Mouse (Mus musculus) kidney, adult 8-10 months (tissue): ENCODE measurements around the gene Cdc42ep5.

Experiments used
- DNase-seq, 2 experiments: peaks; one replicate each; pipeline ENCODE4 v3.0.0; 2022

Cdc42ep5 gene

DNA sequence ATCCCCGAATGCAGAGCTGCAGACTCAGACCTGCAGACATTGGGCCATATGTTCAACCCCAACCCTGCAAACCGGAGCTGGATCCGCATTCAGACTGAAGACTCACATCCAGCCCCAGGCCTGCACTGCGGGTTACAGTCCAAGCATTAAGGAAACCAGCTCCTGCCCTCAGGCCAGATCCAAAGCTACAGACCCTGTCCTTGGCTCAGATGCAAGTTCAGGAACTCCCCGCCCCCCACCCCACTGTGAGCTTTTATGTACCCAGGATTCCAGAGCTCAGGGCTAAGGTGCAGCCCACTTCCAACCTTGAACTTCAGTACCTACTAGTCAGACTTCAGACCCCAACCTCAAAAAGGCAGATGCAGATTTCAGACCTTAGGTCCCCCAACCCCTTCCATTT lies 39.8 kb downstream of the Cdc42ep5 start:
- DNase-seq = no peak

DNA sequence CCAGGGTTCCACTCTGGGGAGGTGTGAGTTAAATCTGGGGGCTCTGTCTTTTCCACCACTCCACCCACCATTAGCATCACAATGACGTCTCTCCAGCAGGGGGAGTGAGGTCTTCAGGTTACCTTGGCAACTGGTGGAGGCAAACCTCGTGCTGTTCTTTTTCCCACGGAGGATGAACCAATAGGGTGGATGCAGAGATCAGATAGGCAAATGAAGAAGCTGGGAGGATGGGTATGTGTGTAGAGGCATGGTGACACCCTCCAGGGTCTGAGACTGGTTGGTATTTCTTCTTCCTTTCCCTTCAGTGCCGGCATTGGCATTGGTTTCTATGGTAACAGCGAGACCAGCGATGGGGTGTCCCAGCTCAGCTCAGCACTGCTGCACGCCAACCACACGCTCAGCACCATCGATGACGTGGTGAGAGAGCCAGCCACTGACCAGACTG lies 40.3 kb downstream of the Cdc42ep5 start:
- DNase-seq = no peak

DNA sequence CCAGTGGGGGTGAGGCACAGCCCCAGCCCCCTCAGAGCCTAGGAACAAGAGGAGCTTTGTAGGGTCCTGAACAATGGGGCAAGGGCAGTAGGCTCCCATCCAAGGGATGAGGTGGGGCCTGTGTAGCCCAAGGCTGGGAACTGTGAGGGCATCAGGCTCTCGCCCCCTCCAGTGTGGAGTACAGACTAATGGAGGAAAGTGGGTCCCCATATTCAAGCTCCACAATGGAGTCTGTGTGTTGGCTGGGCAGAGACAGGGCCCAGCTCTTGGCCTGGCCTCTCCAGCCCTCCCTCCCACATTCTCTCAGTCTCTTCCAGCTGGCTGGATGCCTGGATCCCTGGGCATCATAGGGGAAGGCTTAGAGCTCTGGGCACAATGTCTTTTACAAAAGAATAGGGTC lies 40.9 kb downstream of the Cdc42ep5 start:
- DNase-seq = no peak

DNA sequence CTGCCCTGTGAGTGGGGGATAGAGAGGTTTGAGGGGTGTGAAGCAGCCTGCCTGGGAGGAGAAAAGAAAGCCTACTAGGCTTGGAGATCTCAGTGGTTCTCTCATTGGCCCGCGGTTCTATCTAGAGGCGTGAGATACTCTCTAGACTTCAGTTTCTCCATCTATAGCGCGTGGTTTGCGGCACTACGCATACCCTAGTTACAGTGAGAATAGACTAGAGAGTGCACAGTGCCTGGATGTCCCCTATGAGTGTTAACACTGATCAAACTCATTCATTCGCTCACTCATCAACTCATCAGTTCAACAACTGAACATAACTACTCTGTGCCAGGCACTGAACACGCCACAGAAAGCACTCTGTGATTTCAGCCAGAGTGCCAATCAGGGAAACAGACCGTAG lies 41.9 kb downstream of the Cdc42ep5 start:
- DNase-seq = no peak

DNA sequence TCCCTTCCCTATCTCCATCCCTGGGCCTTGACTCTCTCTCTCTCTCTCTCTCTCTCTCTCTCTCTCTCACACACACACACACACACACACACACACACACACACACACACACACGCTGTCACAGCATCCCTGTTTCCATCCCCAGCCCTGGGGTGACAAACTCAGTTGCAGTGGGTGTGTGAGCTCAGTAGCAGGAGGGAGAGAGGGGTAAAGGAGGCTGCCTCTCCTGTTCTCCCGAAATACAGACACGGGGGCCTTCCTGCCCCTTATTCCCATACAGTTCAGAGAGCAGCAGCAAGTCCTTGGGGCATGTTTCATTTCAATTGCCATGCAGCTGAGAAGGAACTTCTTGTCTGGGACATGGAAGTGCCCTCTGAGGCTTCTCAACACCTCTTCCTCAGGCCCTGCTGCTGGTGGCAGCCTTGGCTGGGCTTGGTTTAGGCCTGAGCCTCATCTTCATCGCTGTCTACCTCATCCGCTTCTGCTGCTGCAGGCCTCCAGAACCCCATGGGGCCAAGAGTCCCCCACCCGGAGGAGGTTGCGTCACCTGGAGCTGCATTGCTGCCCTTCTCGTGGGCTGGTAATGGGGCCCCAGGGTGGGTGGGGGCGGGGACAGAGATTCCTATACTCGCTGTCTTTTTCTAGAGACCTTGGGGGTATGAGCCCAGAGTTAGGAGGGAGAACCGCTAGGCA lies 42.4 kb downstream of the Cdc42ep5 start:
- DNase-seq = no peak

DNA sequence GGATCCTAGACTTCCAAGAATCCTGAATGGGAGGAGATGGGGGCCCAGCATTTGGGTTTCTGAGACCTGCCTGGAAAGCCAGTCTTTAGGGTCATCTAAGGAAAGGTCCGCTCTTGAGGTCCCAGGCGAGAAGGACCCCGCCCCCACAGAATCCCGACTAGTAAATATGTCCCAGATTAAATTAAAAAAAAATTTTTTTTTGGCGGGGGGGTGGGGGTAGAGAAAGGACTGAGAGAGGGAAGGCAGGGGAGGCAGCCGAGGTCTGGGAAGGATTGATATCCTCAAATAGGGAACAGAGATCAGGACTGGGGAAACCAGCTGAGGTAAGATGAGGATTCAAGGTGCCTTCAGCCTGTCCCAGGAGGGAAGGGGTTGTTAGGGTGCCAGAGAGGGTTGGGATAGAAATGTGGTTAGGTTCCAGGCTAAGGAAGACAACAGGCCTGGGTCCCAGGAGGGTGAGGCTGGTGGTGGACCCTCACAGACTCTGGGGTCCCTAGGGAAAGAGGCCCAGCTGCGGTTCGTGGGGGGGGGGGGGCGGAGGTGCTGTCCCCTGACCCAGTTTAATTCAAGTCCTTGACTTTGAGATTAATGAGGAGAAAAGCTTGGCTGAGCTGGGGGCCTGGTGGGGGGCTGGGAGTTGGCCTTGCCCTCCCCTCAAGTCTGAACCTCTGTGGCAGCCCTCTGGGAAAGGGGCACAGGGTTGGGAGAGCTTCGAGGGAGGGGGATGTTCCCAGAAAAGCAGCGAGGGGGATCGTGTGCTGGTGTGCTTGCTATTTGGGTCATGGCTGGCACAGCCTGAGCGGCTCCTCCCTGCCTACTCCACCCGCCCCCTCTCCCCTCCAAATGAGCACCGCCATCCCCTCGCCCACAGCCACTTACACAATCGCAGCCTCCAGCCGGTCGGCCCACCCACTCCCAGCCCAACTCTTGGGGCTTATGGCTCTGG lies 44.4 kb downstream of the Cdc42ep5 start:
- DNase-seq = no peak

DNA sequence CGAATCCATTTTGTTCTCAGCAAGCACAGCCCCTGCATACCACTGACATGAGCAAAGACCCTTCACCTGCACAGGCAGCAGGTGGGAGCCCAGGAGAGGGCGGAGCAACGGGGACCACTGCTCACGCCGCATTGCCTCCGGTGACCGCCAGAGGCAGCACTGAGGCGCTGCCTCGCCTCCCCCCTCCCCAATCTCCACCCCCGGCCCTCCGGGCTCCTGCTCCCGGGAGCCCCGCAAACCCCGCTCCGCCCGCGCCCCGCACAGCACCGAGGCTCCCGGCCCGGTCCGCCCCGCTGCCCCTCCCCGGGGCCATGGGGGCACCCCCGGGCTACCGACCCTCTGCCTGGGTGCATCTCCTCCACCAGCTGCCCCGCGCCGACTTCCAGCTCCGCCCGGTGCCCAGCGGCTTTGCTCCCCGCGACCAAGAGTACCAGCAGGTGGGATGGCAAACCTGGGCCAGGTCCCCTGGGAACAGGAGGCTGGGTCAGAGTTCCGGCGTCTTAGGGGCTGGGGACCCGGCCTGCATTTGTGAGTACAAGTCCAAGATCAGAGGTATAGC lies 45.2 kb downstream of the Cdc42ep5 start, which contains the start of gene Ttyh1:
Gene Ttyh1, plus strand, starts transcription at position 65 of the 559 bp plus-strand sequence.
- DNase-seq = no peak

DNA sequence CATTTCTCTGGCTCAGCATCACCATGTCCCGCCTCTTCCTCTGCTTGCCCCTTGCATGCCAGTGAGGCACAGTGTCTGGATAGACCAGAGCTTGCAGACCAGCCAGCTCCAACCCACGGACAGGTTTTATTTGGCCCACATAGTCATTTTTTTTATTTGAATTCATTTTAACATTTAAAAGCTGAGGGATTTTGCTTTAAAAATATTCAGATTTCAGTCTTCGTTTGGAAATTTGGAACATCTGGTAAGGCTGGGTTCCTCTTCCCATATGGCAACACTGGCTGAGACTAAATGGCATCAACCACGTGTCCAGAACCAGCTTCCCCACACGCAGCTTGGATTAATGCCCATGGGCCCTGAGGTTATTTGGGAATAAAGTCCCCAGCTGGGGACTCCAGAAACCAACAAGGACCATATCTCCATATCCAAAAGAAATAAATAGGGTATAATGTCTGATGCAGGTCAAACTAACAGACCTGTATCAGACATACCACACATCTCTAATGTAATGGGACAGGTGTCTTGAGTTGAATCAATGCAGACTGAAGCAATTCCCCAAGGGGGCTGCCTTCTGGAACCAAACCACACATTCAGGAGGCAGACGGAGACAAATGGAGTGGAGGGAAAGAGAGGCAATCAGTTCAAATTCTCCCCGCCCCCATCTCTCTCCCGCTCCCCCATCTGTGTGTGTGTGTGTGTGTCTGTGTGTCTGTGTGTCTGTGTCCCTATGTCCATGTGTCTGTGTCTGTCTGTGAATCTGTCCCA lies 47.4 kb downstream of the Cdc42ep5 start:
- DNase-seq = no peak

DNA sequence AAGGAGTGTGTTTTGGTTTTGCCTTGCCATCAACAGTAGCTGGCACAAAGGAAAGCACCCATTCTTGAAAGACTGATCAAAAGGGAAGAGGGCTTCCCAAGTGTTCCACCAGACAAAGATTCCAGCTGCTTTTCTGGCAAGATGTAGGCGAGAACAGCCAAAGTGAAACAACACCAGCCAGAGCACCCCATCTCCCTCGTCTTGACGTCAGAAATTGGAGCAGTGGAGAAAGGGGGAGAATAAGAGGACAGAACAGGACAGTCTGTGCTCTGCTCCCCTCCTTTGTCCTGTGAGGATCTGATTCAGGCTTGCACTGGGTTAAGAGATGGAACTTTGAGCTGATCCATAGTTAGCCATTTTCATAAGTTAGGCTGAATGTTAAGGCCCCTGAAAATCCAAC lies 52.9 kb downstream of the Cdc42ep5 start:
- DNase-seq = no peak

DNA sequence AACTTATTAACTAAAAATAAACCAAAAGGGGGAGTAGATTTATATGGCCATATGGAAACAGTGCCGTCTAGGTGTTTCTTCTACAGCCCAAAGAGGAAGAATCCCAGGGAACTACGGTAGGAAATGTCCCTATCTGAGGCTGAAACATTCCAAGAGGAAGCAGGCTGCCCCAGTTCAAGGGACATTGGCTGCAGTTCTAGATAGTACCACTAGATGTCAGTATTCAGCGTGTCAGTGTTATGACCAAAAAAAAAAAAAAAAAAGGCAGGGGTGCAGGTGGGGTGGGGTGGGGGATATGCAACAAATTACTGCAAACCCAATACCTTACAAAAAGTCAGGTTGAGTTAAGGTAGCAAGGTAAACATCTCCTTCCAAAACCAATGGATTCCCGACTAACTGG lies 61.2 kb downstream of the Cdc42ep5 start:
- DNase-seq = no peak
